Mouse (Mus musculus): ENCODE data around the gene Adrm1.

GRCm38 (mm10) chr2:180166869-180167268, 4.4 kb upstream of the Adrm1 start:
- TF ChIP-seq CHD2 (IDR thresholded peaks at IDR 0.05; ENCODE audit: low read depth, low read length) (no peak), MAFK (IDR thresholded peaks at IDR 0.05; ENCODE audit: insufficient read depth, low read depth, low read length) (no peak), HCFC1 (IDR thresholded peaks at IDR 0.05; ENCODE audit: borderline replicate concordance, insufficient read depth, low read length) (no peak), ZNF384 (IDR thresholded peaks at IDR 0.05; ENCODE audit: low read depth, low read length) (no peak)
